ENCODE assay signal across 8 mouse cellular contexts in genomic region chr7:139068182-139068623, GRCm38 (mm10). TPM values are rescaled to one million over a fixed set of nuclear protein-coding genes. Genes with fewer than 3 reads are reported as not detected.
DNase-seq lines count a peak whose midpoint lies in the region; ATAC-seq and TF ChIP-seq lines count a peak whose summit lies in the region.

No protein-coding gene starts in this region.

- no peak overlapping the region for H3K9ac ChIP-seq in hindbrain, embryonic 12.5 days

- peak; percentile 82 for ATAC-seq in hindbrain, embryonic 12.5 days (ENCODE audit: low FRiP score)

- no peaks in the 10 kb centered on the region for H3K9me3 ChIP-seq in hindbrain, embryonic 12.5 days (replicated peaks)

- no peaks in the 10 kb centered on the region for H3K36me3 ChIP-seq in hindbrain, embryonic 12.5 days

- no peak overlapping the region for H3K4me2 ChIP-seq in hindbrain, embryonic 12.5 days (replicated peaks)

- TF ChIP-seq CTCF in bone marrow macrophage, adult 2 months (IDR thresholded peaks at IDR 0.05; ENCODE audit: low read depth, low read length) = peak; percentile 11; the same call in 1 of the 2 replicates
- TF ChIP-seq CTCF in embryonic fibroblast, embryonic 13.5 days (IDR thresholded peaks at IDR 0.05; ENCODE audit: borderline replicate concordance, insufficient read depth, low read length) = peak; percentile 71; the same call in 1 of the 2 replicates
- peak; percentile 89 for TF ChIP-seq CTCF in layer of hippocampus, adult 2 months (conservative IDR thresholded peaks at IDR 0.05)

- H3K4me1 ChIP-seq in bone marrow macrophage, adult 2 months (ENCODE audit: control insufficient read depth, insufficient read depth, low read length) = no peaks in the 10 kb centered on the region
- H3K4me1 ChIP-seq in embryonic fibroblast, embryonic 13.5 days (ENCODE audit: control insufficient read depth, insufficient read depth, low read length) = no peaks in the 10 kb centered on the region
- 0 out of 2 replicates have a peak, but pooled peaks cover 6% of the 10 kb centered on the region for H3K4me1 ChIP-seq in hindbrain, embryonic 12.5 days

- H3K4me3 ChIP-seq in bone marrow macrophage, adult 2 months (ENCODE audit: insufficient read depth, low read length) = no peak overlapping the region
- no peak overlapping the region for H3K4me3 ChIP-seq in embryonic fibroblast, embryonic 13.5 days (ENCODE audit: insufficient read depth, low read length)
- H3K4me3 ChIP-seq in hindbrain, embryonic 12.5 days = no peak overlapping the region
- no peak overlapping the region for H3K4me3 ChIP-seq in layer of hippocampus, adult 2 months

- WGBS in hindbrain, embryonic 12.5 days = 0% methylated on average over 2 of the region's 2 CpGs

- H3K27me3 ChIP-seq in hindbrain, embryonic 12.5 days = peaks cover 7% of the 10 kb centered on the region; the same call in 1 of the 2 replicates

- H3K27ac ChIP-seq in bone marrow macrophage, adult 2 months (ENCODE audit: insufficient read depth, low read depth, low read length) = no peak overlapping the region
- H3K27ac ChIP-seq in embryonic fibroblast, embryonic 13.5 days (ENCODE audit: insufficient read depth, low read length) = no peak overlapping the region
- H3K27ac ChIP-seq in hindbrain, embryonic 12.5 days = no peak overlapping the region
- peak overlapping the region; percentile 6; the same call in 1 of the 2 replicates for H3K27ac ChIP-seq in layer of hippocampus, adult 2 months

- TF ChIP-seq POLR2A in bone marrow macrophage, adult 2 months (IDR thresholded peaks at IDR 0.05; ENCODE audit: borderline replicate concordance, low read depth, low read length) = no peak
- no peak for TF ChIP-seq POLR2A in embryonic fibroblast, embryonic 13.5 days (IDR thresholded peaks at IDR 0.05; ENCODE audit: low read depth, low read length)

- DNase-seq in heart, adult 18-20 months = peak; percentile 43 to 86
- no peak for DNase-seq in heart, adult 11 months
- DNase-seq in layer of hippocampus, adult 2 months (ENCODE audit: low spot score in 2 of 2) = peak; percentile 78 to 90
- DNase-seq in lung, postnatal 36 days = peak; percentile 65
- DNase-seq in right cerebral cortex, adult 2 months (ENCODE audit: low spot score in 2 of 2) = peak; percentile 87 to 92

RNA-seq across cellular contexts. Expression of gene Dpysl4, which starts 17.6 kb away (rescaled TPM):
- total RNA-seq in heart, adult 18-20 months (2021) = 1 to 10 TPM; 4.2 to 4.3 TPM
- not detected in 2 replicates for polyA plus RNA-seq in bone marrow macrophage, adult 2 months (2012; ENCODE audit: insufficient read depth, insufficient read length, missing spikeins)
- 3.6 and 3.7 TPM in 2 replicates for polyA plus RNA-seq in embryonic fibroblast, embryonic 13.5 days (2011; ENCODE audit: insufficient read length, low read depth, missing spikeins)
- 269 TPM in 2 replicates for polyA plus RNA-seq in hindbrain, embryonic 12.5 days (2016; fragmentation: Nextera tagmentation; extraction: Ambion mirVana)
- total RNA-seq in layer of hippocampus, adult 2 months (2021) = 10 to 100 TPM; 51.5 to 52.0 TPM

Comparison
In these comparisons a context has a peak if more than half of its experiments do, and no peak if none do; other contexts are left out.
1. CTCF ChIP-seq: peak in every context shown above with its lines; median percentile 89 in layer of hippocampus, adult 2 months; 71 in embryonic fibroblast, embryonic 13.5 days; 11 in bone marrow macrophage, adult 2 months.
2. RNA of gene Dpysl4, which starts 17.6 kb away (polyA plus RNA-seq): 269 TPM in hindbrain, embryonic 12.5 days; 3.6 to 3.7 TPM in embryonic fibroblast, embryonic 13.5 days and not detected in bone marrow macrophage, adult 2 months; every median in the first group is over 10 times any median in the second.